Mouse (Mus musculus) embryonic facial prominence, embryonic 13.5 days (tissue): ENCODE measurements around the gene Wwtr1. TPM values are rescaled to one million over a fixed set of nuclear protein-coding genes. Genes with fewer than 3 reads are reported as not detected.
A peak's percentile ranks its signal among the peaks of the same experiment; 100 is the strongest.

Source experiments
- ATAC-seq: fragments of 200-750 bp; cut with Nextera tagmentation; 2 replicates; pipeline ENCODE4 v1.8.0; 2017; ENCODE audit warnings: low read depth; ENCODE audit not compliant: insufficient number of reproducible peaks, insufficient read depth, low FRiP score, low TSS enrichment
- H3K27ac ChIP-seq: fragments of 300-500 bp; sonication (generic); 2 replicates; pipeline ENCODE4 v1.5.1; 2015; ENCODE audit warnings: moderate library complexity, mild to moderate bottlenecking, inconsistent platforms
- H3K27me3 ChIP-seq: fragments of 300-500 bp; sonication (generic); 2 replicates; pipeline ENCODE4 v1.6.1; 2015; ENCODE audit warnings: mild to moderate bottlenecking, inconsistent platforms
- H3K36me3 ChIP-seq: fragments of 300-500 bp; sonication (generic); 2 replicates; pipeline ENCODE4 v1.6.1; 2015; ENCODE audit warnings: mild to moderate bottlenecking, inconsistent platforms
- H3K4me1 ChIP-seq: fragments of 300-500 bp; sonication (generic); 2 replicates; pipeline ENCODE4 v1.6.1; 2015; ENCODE audit warnings: inconsistent platforms
- H3K4me2 ChIP-seq: fragments of 300-500 bp; sonication (generic); 2 replicates; pipeline ENCODE4 v1.6.1; 2015; ENCODE audit warnings: moderate library complexity, mild to moderate bottlenecking, inconsistent platforms
- H3K4me3 ChIP-seq: fragments of 300-500 bp; sonication (generic); 2 replicates; pipeline ENCODE4 v1.5.1; 2015; ENCODE audit warnings: mild to moderate bottlenecking, inconsistent platforms
- H3K9ac ChIP-seq: fragments of 300-500 bp; sonication (generic); 2 replicates; pipeline ENCODE4 v1.6.1; 2015; ENCODE audit warnings: mild to moderate bottlenecking, inconsistent platforms
- H3K9me3 ChIP-seq: fragments of 300-500 bp; sonication (generic); 2 replicates; pipeline ENCODE4 v1.6.1; 2016; ENCODE audit warnings: inconsistent platforms
- WGBS: fragments of 180-500 bp; shearing (Covaris S2); methylation state at CpG from one replicate; pipeline ENCODE4 v1.1.7; 2015; ENCODE audit warnings: mixed read lengths; 5-methylcytosine and 5-hydroxymethylcytosine counted together
- polyA plus RNA-seq: library from polyadenylated mRNA; unstranded; fragments of >200 nt; fragmentation: Nextera tagmentation; extraction: Ambion mirVana; gene quantifications from 2 replicates; pipeline ENCODE4 v1.2.1, GENCODE M21; 2015

Gene Wwtr1
- polyA plus RNA-seq, 1 experiment from 2014 or later: 23.8 TPM

- Histone ChIP-seq H3K4me1 (peaks cover 22% of the 10 kb centered on the region), H3K9ac (no peak overlapping the region), H3K9me3 (no peaks in the 10 kb centered on the region), H3K36me3 (no peaks in the 10 kb centered on the region), H3K27me3 (no peaks in the 10 kb centered on the region), H3K4me2 (no peak overlapping the region), H3K4me3 (no peak overlapping the region), H3K27ac (no peak overlapping the region)
- ATAC-seq: no peak
- WGBS: 89% methylated on average over 7 of the region's 7 CpGs
These were observed 65.6 kb downstream of the Wwtr1 start for GRCm38 (mm10) chr3:57509945-57510675.

GRCm38 (mm10) chr3:57505991-57506390 is 69.7 kb downstream of the Wwtr1 start:
- Histone ChIP-seq H3K36me3 (peaks cover 4% of the 10 kb centered on the region; the same call in 1 of the 2 replicates), H3K4me1 (0 out of 2 replicates have a peak, but pooled peaks cover 13% of the 10 kb centered on the region), H3K27me3 (no peaks in the 10 kb centered on the region), H3K9me3 (no peaks in the 10 kb centered on the region), H3K4me2 (no peak overlapping the region), H3K9ac (no peak overlapping the region), H3K4me3 (no peak overlapping the region), H3K27ac (no peak overlapping the region)
- ATAC-seq: no peak
- WGBS: 87% methylated on average over 10 of the region's 10 CpGs

GRCm38 (mm10) chr3:57504756-57505155 is 71.0 kb downstream of the Wwtr1 start:
- H3K4me1 ChIP-seq: 0 out of 2 replicates have a peak, but pooled peaks cover 13% of the 10 kb centered on the region
- H3K27ac ChIP-seq: no peak overlapping the region
- H3K4me2 ChIP-seq: no peak overlapping the region
- no peak overlapping the region for H3K4me3 ChIP-seq
- H3K36me3 ChIP-seq: peaks cover 15% of the 10 kb centered on the region
- no peaks in the 10 kb centered on the region for H3K27me3 ChIP-seq
- ATAC-seq: no peak
- no peak overlapping the region for H3K9ac ChIP-seq
- H3K9me3 ChIP-seq: no peaks in the 10 kb centered on the region
- WGBS: 30% methylated on average over 2 of the region's 2 CpGs

- H3K4me2 ChIP-seq: no peak overlapping the region
- H3K9ac ChIP-seq: no peak overlapping the region
- H3K4me1 ChIP-seq: peaks cover 14% of the 10 kb centered on the region
- no peak for ATAC-seq
- no peaks in the 10 kb centered on the region for H3K27me3 ChIP-seq
- no peaks in the 10 kb centered on the region for H3K9me3 ChIP-seq
- H3K27ac ChIP-seq: no peak overlapping the region
- no peak overlapping the region for H3K4me3 ChIP-seq
- H3K36me3 ChIP-seq: peaks cover 21% of the 10 kb centered on the region
- 66% methylated on average over 10 of the region's 10 CpGs for WGBS
These were observed 74.0 kb downstream of the Wwtr1 start for GRCm38 (mm10) chr3:57501596-57502220.

- no peak overlapping the region for H3K27ac ChIP-seq
These were observed 74.9 kb downstream of the Wwtr1 start for GRCm38 (mm10) chr3:57500846-57501245.

GRCm38 (mm10) chr3:57497791-57498190 is 77.9 kb downstream of the Wwtr1 start:
- Histone ChIP-seq H3K27me3 (no peaks in the 10 kb centered on the region), H3K9ac (no peak overlapping the region), H3K4me1 (peaks cover 17% of the 10 kb centered on the region), H3K4me2 (no peak overlapping the region), H3K9me3 (no peaks in the 10 kb centered on the region), H3K36me3 (peaks cover 21% of the 10 kb centered on the region), H3K27ac (no peak overlapping the region), H3K4me3 (no peak overlapping the region)
- WGBS: 70% methylated on average over 1 of the region's 1 CpGs
- no peak for ATAC-seq

More at GRCm38 (mm10) chr3:57500846-57501245, 74.9 kb downstream of the Wwtr1 start:
- Histone ChIP-seq H3K27me3 (no peaks in the 10 kb centered on the region), H3K9me3 (no peaks in the 10 kb centered on the region), H3K4me2 (no peak overlapping the region), H3K4me1 (peaks cover 11% of the 10 kb centered on the region), H3K9ac (no peak overlapping the region), H3K36me3 (peaks cover 21% of the 10 kb centered on the region), H3K4me3 (no peak overlapping the region)
- WGBS: 88% methylated on average over 9 of the region's 9 CpGs
- ATAC-seq: no peak

- no peak for ATAC-seq
- H3K36me3 ChIP-seq: peaks cover 21% of the 10 kb centered on the region
- peak overlapping the region; percentile 69; the same call in 1 of the 2 replicates for H3K27ac ChIP-seq
- no peak overlapping the region for H3K4me2 ChIP-seq
- no peaks in the 10 kb centered on the region for H3K27me3 ChIP-seq
- WGBS: 35% methylated on average over 2 of the region's 2 CpGs
- H3K9ac ChIP-seq: no peak overlapping the region
- peaks cover 12% of the 10 kb centered on the region for H3K4me1 ChIP-seq
- no peak overlapping the region for H3K4me3 ChIP-seq
- H3K9me3 ChIP-seq: no peaks in the 10 kb centered on the region
These were observed 79.3 kb downstream of the Wwtr1 start for GRCm38 (mm10) chr3:57496428-57496827.

DNA sequence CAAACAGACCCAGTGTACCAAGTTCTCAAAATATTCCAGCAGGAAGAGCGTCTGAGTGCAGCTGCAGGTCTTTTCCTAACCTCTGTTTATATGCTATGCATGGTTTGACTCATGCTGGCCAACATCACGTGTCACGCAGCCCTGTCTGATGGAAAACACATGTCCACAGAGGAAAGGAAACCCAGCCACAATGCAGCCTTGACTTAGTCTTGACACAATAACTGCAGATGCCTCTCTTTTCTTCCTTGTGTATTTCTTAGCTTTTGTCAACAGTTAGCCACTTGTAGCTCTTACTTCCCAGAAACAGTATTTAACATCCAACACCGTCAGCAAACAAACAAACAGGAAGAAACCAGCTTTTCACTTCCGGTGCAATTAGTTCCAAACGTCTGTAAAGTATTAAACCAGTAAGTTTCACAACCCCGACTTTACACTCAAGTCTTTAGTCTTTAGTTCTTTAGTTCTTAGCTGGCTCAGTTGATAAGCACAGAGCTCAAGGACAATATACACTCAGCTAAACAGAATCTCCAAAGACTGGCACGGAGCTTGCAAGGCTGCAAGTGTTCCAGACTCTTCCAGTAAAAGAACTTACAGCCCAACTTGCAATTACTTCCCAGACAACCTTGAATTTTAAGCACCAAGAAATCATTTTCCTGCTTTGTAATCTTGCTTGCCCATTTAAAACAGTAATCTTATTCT is 88.1 kb downstream of the Wwtr1 start:
- Histone ChIP-seq H3K27ac (peak overlapping the region; percentile 91), H3K4me3 (peak overlapping the region; percentile 20), H3K9ac (no peak overlapping the region), H3K9me3 (no peaks in the 10 kb centered on the region), H3K4me1 (peaks cover 19% of the 10 kb centered on the region), H3K4me2 (peak overlapping the region; percentile 39), H3K36me3 (no peaks in the 10 kb centered on the region), H3K27me3 (no peaks in the 10 kb centered on the region)
- peak; percentile 82; the same call in 1 of the 2 replicates for ATAC-seq
- 26% methylated on average over 8 of the region's 8 CpGs for WGBS

GRCm38 (mm10) chr3:57486068-57486467 is 89.6 kb downstream of the Wwtr1 start:
- no peak for ATAC-seq
- 60% methylated on average over 4 of the region's 4 CpGs for WGBS
- no peaks in the 10 kb centered on the region for H3K36me3 ChIP-seq
- peaks cover 25% of the 10 kb centered on the region for H3K4me1 ChIP-seq
- H3K27ac ChIP-seq: no peak overlapping the region
- no peak overlapping the region for H3K9ac ChIP-seq
- no peaks in the 10 kb centered on the region for H3K9me3 ChIP-seq
- H3K27me3 ChIP-seq: no peaks in the 10 kb centered on the region
- no peak overlapping the region for H3K4me2 ChIP-seq
- no peak overlapping the region for H3K4me3 ChIP-seq

- ATAC-seq: no peak
- Histone ChIP-seq H3K27ac (no peak overlapping the region), H3K4me2 (no peak overlapping the region), H3K36me3 (peaks cover 3% of the 10 kb centered on the region; the same call in 1 of the 2 replicates), H3K9me3 (no peaks in the 10 kb centered on the region), H3K4me3 (no peak overlapping the region), H3K4me1 (peaks cover 10% of the 10 kb centered on the region), H3K9ac (no peak overlapping the region), H3K27me3 (no peaks in the 10 kb centered on the region)
- 87% methylated on average over 5 of the region's 5 CpGs for WGBS
These were observed 93.7 kb downstream of the Wwtr1 start for GRCm38 (mm10) chr3:57481981-57482380.

DNA sequence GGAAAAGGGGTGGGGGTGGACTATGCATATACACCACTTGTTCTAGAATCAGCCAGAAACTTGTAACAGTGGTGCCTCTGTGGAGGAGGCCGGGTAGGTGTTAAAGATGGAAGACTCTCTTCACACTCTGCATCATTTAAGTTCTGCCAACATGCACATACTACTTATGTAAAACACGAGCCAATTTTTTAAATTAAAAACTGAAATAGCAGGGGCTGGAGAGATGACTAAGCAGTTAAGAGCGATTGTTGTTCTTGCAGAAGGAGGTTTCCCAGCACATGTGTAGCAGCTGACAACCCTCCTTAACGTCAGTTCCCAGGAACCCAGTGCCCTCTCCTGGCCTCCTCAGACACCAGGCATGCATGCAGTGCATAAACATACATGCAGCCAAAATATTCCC is 95.1 kb downstream of the Wwtr1 start:
- Histone ChIP-seq H3K9ac (no peak overlapping the region), H3K36me3 (peaks cover 13% of the 10 kb centered on the region), H3K4me1 (peaks cover 6% of the 10 kb centered on the region; the same call in 1 of the 2 replicates), H3K27me3 (no peaks in the 10 kb centered on the region), H3K4me2 (no peak overlapping the region), H3K9me3 (no peaks in the 10 kb centered on the region), H3K27ac (no peak overlapping the region), H3K4me3 (no peak overlapping the region)
- 58% methylated on average over 4 of the region's 4 CpGs for WGBS
- ATAC-seq: no peak
